Mouse (Mus musculus): ENCODE results near the gene Btbd3. TPM values are rescaled to one million over a fixed set of nuclear protein-coding genes. Genes with fewer than 3 reads are reported as not detected.
"Not testable (repeated sequence)": the region's sequence is repeated elsewhere in the genome, so short reads cannot be mapped to it uniquely, and the experiment has no call there.

Gene Btbd3
- polyA plus RNA-seq, 1 experiment = 3.2 TPM

GRCm38 (mm10) chr2:138322270-138323114 lies 66.1 kb downstream of the Btbd3 start:
- 52% methylated on average over 16 of the region's 16 CpGs for WGBS

GRCm38 (mm10) chr2:138326367-138326766 lies 70.0 kb downstream of the Btbd3 start:
- TF ChIP-seq POLR2A (IDR thresholded peaks at IDR 0.05; ENCODE audit: control insufficient read depth, extremely low read depth, insufficient read depth, low read length, poor library complexity) (no peak), CTCF (IDR thresholded peaks at IDR 0.05; ENCODE audit: borderline replicate concordance, control insufficient read depth, extremely low read depth, insufficient read depth, low read length, poor library complexity) (no peak)
- no peaks in the 10 kb centered on the region for H3K36me3 ChIP-seq (ENCODE audit: control insufficient read depth, insufficient read depth, low read length)
- DNase-seq = no peak
- WGBS = 82% methylated on average over 4 of the region's 4 CpGs
- H3K4me1 ChIP-seq (replicated peaks; ENCODE audit: control insufficient read depth, insufficient read depth, low read length) = no peaks in the 10 kb centered on the region
- H3K4me3 ChIP-seq (ENCODE audit: control insufficient read depth, insufficient read depth, low read length) = no peak overlapping the region
- H3K27ac ChIP-seq (ENCODE audit: control insufficient read depth, insufficient read depth, low read length) = no peak overlapping the region
- H3K27me3 ChIP-seq (ENCODE audit: control insufficient read depth, insufficient read depth, low read length) = no peaks in the 10 kb centered on the region

More at GRCm38 (mm10) chr2:138322270-138323114, 66.1 kb downstream of the Btbd3 start:
- DNase-seq = no peak
- Histone ChIP-seq H3K4me1 (replicated peaks; ENCODE audit: control insufficient read depth, insufficient read depth, low read length) (no peaks in the 10 kb centered on the region), H3K27me3 (ENCODE audit: control insufficient read depth, insufficient read depth, low read length) (no peaks in the 10 kb centered on the region), H3K27ac (ENCODE audit: control insufficient read depth, insufficient read depth, low read length) (no peak overlapping the region), H3K4me3 (ENCODE audit: control insufficient read depth, insufficient read depth, low read length) (no peak overlapping the region), H3K36me3 (ENCODE audit: control insufficient read depth, insufficient read depth, low read length) (no peaks in the 10 kb centered on the region)
- TF ChIP-seq CTCF (IDR thresholded peaks at IDR 0.05; ENCODE audit: borderline replicate concordance, control insufficient read depth, extremely low read depth, insufficient read depth, low read length, poor library complexity) (no peak), POLR2A (IDR thresholded peaks at IDR 0.05; ENCODE audit: control insufficient read depth, extremely low read depth, insufficient read depth, low read length, poor library complexity) (no peak)

GRCm38 (mm10) chr2:138334198-138334597 lies 77.8 kb downstream of the Btbd3 start:
- H3K27ac ChIP-seq (ENCODE audit: control insufficient read depth, insufficient read depth, low read length); H3K36me3 ChIP-seq (ENCODE audit: control insufficient read depth, insufficient read depth, low read length); DNase-seq; H3K27me3 ChIP-seq (ENCODE audit: control insufficient read depth, insufficient read depth, low read length); H3K4me1 ChIP-seq (replicated peaks; ENCODE audit: control insufficient read depth, insufficient read depth, low read length); H3K4me3 ChIP-seq (ENCODE audit: control insufficient read depth, insufficient read depth, low read length): not testable (repeated sequence)
- WGBS = 90% methylated on average over 2 of the region's 2 CpGs

- Histone ChIP-seq H3K36me3 (ENCODE audit: control insufficient read depth, insufficient read depth, low read length) (no peaks in the 10 kb centered on the region), H3K4me1 (replicated peaks; ENCODE audit: control insufficient read depth, insufficient read depth, low read length) (no peaks in the 10 kb centered on the region), H3K27me3 (ENCODE audit: control insufficient read depth, insufficient read depth, low read length) (no peaks in the 10 kb centered on the region), H3K4me3 (ENCODE audit: control insufficient read depth, insufficient read depth, low read length) (no peak overlapping the region), H3K27ac (ENCODE audit: control insufficient read depth, insufficient read depth, low read length) (no peak overlapping the region)
- TF ChIP-seq CTCF (IDR thresholded peaks at IDR 0.05; ENCODE audit: borderline replicate concordance, control insufficient read depth, extremely low read depth, insufficient read depth, low read length, poor library complexity) = no peak
- TF ChIP-seq POLR2A (IDR thresholded peaks at IDR 0.05; ENCODE audit: control insufficient read depth, extremely low read depth, insufficient read depth, low read length, poor library complexity) = no peak
- DNase-seq = no peak
- 93% methylated on average over 6 of the region's 6 CpGs for WGBS
Measured at GRCm38 (mm10) chr2:138337886-138338494, 81.6 kb downstream of the Btbd3 start.

- Histone ChIP-seq H3K27ac (ENCODE audit: control insufficient read depth, insufficient read depth, low read length) (no peak overlapping the region), H3K27me3 (ENCODE audit: control insufficient read depth, insufficient read depth, low read length) (no peaks in the 10 kb centered on the region), H3K4me3 (ENCODE audit: control insufficient read depth, insufficient read depth, low read length) (no peak overlapping the region), H3K4me1 (replicated peaks; ENCODE audit: control insufficient read depth, insufficient read depth, low read length) (no peaks in the 10 kb centered on the region), H3K36me3 (ENCODE audit: control insufficient read depth, insufficient read depth, low read length) (no peaks in the 10 kb centered on the region)
- TF ChIP-seq CTCF (IDR thresholded peaks at IDR 0.05; ENCODE audit: borderline replicate concordance, control insufficient read depth, extremely low read depth, insufficient read depth, low read length, poor library complexity) = no peak
- TF ChIP-seq POLR2A (IDR thresholded peaks at IDR 0.05; ENCODE audit: control insufficient read depth, extremely low read depth, insufficient read depth, low read length, poor library complexity) = no peak
- 67% methylated on average over 1 of the region's 1 CpGs for WGBS
- no peak for DNase-seq
Measured at GRCm38 (mm10) chr2:138338524-138338923, 82.2 kb downstream of the Btbd3 start.

GRCm38 (mm10) chr2:138355366-138355765 lies 99.0 kb downstream of the Btbd3 start:
- TF ChIP-seq POLR2A (IDR thresholded peaks at IDR 0.05; ENCODE audit: control insufficient read depth, extremely low read depth, insufficient read depth, low read length, poor library complexity) (no peak), CTCF (IDR thresholded peaks at IDR 0.05; ENCODE audit: borderline replicate concordance, control insufficient read depth, extremely low read depth, insufficient read depth, low read length, poor library complexity) (no peak)
- Histone ChIP-seq H3K27me3 (ENCODE audit: control insufficient read depth, insufficient read depth, low read length) (no peaks in the 10 kb centered on the region), H3K4me3 (ENCODE audit: control insufficient read depth, insufficient read depth, low read length) (no peak overlapping the region), H3K36me3 (ENCODE audit: control insufficient read depth, insufficient read depth, low read length) (no peaks in the 10 kb centered on the region), H3K27ac (ENCODE audit: control insufficient read depth, insufficient read depth, low read length) (no peak overlapping the region), H3K4me1 (replicated peaks; ENCODE audit: control insufficient read depth, insufficient read depth, low read length) (no peaks in the 10 kb centered on the region)
- WGBS = 88% methylated on average over 3 of the region's 3 CpGs
- DNase-seq = no peak
